Mouse (Mus musculus) left cerebral cortex, adult 18-20 months (tissue): ENCODE data around the gene Casc3. TPM values are rescaled to one million over a fixed set of nuclear protein-coding genes. Genes with fewer than 3 reads are reported as not detected.
A peak's percentile ranks its signal among the peaks of the same experiment; 100 is the strongest.

Experiments
- DNase-seq, 2 experiments: peaks; one replicate each; pipeline ENCODE4 v3.0.0; 2021 to 2022; ENCODE audit warnings: low spot score in 2 of 2, mixed read lengths in 1 of 2
- total RNA-seq, 2 experiments: library from RNA; stranded (reverse); gene quantifications; 2 replicates each; pipeline ENCODE4 v1.2.3; 2021

The Casc3 gene
- total RNA-seq, 2 experiments from 2014 or later, result 53.0 to 57.3 TPM

DNA sequence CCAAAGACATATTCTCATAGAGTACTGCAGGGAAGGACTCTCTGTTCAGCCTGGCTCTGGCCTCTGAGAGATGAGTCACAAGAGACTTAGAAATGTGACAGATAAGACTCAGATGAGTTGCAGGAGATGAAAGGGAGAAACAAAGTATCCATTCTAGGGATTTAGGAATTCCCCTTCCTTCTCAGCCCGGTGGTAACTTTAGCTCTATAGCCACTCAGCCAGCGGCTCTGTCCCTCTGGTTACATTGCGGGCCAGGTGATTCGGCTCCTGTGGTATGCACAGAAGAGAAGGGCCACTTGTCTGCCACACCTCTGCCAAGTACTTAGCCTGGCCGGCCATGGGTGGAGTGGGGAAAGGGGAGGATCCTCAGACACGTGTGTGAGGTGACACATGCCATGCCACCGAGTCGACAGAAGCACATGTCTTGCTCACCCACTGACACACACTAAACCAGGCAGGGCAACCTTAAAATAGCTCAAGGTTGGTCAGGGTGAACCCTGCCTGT is 32.0 kb upstream of the Casc3 start:
- no peak for DNase-seq

DNA sequence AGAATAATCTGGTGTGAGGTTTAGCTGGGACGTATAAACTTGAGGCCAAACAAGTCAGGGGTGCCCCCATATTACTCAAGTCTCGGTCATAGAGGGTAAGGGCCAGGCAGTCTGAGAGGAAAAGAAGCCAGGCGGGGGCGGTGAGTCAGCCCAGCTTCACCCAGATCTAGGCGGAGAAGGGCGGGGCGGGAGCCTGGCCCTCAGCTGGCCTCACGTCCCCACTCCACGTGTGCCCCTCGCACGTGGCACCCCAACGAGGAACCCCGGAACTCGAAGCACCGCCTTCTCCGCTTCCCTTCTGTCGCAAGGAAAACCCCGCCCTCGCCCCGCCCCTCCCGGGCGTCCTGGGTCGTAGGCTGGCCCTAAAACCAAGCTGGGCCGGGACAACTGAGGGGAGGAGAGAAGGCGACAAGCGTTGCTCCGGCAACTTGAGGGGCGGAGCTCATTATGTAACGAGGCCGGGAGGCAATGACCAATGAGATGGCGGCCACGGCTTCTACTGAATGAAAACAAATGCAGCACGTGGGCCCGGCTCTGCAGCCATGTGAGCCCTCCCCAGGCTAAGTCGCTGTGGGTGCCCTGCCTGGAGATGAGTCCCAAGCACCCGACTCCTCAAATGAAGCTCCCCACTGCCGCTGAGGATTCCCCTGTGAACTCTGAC is 30.9 kb upstream of the Casc3 start:
- DNase-seq, result peak; percentile 99

DNA sequence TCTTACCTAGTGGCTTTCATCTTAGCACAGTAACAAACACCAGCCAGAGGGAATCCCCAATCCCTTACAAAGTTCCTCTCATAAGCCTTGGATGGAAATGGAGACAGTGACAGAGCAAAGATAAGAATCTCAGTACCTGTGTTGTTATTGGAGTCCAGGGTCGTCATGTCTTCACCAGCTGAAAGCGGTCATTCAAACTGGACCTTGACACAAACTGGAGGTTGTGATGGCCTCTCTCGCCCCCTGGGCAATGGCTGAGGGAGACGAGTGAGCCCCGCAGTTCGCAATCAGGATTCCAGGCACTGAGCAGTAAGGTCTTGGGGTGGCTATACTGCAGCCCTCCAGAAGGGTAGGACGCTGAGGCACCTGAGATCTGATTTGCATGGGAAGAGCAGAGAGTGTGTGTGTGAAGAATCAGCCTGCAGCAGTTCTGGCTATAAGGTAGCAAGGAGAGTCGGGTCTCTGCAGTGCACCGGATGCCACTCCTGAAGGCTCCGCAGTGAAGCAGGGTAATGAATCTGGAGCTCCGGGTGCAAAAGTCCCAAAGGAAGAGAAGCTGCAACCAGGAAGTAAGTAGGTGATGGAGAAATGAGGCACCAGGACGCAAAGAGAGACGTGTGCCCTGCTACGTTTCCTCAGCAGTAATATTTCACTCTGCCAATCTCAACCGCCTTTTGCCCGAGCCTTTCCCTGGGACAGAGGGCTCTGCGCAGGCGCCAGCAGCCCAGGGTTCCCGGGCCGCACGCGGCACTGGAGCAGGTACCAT is 29.9 kb upstream of the Casc3 start, which contains the start of gene Nr1d1:
TSS of gene Nr1d1 (minus strand) at position 752 of the 766 bp plus-strand sequence.
- DNase-seq, result no peak

DNA sequence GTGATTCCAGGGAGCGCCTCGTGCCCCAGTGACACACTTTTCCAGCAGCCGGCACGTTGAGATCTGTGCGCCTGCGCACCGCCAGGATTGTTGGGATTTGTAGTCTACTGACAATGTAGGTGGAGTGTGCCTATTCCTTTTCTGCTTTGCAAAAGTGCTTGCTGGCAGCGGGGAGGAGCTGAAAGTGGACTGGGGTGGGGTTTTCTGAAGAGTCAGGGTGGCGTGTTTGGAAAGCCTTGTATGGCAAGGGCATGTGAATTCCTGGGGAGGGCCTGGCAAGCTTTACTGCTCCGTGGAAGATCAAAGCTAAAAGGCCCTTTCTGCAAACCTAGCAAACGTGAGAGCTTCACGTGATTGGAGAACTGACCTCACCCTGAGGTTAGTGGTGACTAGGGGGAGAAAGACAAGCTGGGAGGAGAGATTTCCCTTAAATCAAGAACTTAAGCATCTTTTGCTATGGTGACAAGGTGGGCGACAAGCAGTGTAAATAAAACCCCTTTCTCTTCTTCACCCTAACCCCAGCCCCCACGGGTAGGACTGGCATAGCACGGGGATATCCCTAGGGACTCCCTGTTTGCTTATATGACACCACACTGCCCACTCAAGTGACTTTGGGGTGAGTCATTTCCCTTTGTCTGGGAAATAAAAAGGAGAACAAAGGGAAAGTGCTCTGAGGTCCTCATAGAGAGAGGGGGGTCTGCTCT is 29.2 kb upstream of the Casc3 start:
- peak; percentile 100 for DNase-seq

DNA sequence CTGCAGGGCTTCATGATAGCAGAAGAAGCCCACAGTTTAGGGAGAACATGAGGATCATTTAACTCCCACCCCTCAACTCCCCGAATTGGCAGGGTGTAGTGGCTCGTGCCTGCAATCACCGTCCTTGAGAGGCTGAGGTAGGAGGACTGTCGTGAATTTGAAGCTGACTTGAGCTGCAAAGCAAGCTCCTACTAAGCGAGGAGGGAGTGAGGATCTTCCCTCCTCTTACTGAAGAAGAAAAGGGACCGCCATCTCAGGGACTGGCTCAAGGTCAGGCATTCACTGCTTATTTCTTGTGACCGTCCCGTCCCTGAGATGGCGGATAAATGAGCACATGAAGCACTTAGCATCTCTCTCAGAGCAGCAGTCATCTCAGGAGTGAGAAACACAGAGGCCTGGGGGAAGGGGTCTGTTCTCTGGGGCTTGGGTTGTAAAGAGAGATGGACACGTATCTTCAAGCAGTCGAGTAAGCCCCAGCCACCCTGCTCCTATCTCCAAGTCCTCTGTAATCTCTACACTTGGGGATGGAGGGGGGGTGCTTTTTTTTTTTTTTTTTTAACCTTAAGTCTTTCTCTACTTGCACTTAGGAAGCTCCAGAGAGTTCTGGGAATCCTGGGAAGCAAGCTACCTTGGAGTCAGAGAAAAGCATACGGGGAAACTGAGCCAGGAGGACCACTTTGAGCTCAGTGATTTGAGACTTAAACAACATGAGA is 28.5 kb upstream of the Casc3 start:
- no peak for DNase-seq

DNA sequence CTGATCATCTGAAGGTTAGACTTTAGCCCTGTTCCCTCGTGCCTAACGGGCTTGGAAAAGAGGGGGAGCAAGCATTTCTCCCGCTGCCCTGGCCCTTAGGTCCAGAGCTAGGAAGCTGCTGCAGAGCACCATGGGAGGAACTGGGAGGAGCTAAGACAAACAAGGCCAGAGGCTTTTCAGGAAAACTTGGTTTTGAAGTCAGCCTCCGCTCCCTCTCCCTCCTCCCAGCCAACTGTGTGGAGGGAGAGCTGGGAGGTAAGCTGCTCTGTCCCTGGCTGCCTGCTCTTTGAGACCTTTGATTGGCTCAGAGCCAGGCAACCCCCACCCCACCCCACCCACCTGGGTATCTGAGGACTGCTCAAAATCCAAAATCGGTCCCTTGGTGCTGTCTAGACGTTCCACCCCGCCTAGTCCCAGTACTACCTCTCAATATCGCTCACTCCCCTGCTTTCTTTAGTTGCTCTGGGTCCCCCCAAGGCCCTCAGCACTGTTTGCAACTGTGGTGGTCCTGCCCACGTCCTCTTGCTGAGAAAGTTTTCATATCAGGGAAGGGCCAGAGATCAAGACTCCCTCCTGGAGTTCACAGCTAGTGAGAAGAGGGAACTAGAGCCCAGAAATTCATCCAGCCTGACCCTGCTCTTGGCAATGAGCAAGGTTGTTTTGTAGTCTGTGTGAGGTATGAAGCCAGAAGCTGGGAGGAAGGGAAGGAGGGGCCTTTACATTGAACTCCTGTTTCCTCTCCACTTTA is 27.7 kb upstream of the Casc3 start:
- no peak for DNase-seq

DNA sequence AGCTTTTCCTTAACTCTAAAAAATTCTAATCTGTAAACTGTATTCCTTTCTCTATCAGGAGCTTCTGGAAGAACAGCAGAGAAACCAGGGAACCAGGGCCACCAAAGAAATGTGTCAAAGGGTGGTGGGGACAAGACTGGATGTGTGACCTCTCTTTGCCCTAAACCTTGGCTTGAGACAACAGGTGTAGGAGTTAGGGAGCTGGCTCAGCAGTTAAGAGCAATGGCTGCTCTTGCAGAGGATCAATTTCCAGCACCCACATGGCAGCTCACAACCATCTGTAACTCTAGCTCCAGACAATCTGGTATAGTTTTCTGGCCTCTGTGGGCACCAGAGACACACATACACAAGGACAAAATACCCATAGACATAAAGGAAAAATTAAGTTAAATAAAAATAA is 26.8 kb upstream of the Casc3 start:
- DNase-seq, result no peak

DNA sequence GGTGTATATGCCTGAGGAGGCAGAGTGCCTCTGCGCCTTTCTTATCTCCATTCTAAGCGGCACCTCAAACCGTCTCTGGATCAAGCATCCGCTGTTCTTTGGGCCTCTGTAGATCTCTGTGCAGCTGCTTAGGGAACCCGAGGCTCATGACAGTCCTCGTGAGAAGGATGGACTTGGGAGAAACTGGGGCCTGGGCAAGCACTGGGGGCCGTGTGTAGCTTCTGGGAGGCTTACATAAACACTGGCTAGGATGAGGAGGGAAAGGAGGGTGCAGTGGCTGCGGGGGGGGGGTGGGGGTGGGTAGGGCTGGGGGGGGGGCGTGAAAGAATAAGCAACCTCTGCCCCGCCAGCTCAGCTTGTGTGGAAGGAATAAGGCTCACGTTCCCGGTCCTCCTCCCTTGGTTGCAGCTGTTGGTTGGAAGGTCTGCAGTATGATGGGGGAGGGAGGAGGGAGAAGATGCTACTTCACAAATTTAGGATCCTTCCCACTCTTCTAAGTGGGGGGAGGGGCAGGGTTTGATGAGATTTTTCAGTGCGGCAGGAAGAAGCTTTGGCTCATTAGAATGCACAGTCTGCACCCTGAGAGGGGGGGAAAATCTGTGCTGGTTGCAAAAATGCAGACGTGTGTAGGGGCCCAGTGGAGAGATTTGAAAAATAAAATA is 22.7 kb upstream of the Casc3 start:
- peak; percentile 73 to 83 for DNase-seq

DNA sequence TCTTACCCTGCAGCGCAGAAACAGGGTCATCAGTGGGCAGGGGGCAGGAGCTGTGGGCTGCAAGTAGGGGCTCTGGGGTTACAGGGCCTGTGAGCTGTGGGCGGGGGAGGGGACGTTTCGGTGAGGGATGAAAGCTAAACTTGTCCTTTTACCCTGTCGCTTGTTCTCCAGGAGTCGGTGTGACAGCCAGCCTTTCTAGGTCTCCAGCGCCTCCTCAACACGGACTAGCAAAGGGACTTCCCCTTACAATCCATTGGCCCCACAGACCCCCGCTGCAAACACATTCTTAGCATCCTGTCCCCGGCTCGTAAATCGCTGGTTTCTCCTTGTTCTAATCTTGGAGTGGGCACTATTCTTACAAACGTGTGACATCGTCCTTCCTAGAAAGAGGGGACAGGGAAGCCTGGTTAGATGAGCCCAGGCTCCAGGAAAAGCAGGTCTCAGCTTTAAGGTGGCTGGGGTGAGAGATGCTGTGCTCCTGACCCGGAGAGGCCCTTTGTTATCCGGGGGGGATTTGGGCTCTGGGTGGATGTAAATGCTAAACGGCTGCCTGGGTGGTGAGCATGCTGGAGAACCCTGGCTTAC is 22.0 kb upstream of the Casc3 start:
- no peak for DNase-seq

DNA sequence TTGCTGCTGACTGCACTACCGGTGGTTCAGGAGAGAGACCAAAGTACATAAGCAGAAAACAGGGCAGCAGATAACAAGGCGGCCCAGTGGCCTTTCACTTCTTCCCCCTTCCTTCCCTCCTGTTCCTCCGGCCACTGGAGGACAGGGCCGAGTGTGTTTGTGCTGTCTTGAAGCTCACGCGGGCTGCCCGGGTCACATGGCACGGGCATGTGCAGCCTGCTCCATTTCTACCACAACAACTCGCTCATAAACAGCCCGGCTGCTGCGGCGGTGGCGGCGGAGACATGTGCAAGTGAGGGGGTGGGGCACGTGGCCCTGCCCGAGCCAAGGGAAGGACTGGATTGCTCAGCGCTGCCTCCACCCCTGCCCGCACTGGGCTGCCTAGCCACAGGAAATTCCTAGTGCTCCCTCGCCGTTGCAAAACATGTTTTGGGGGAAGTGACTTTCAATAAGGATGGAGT is 21.4 kb upstream of the Casc3 start:
- DNase-seq, result peak; percentile 97 to 99

DNA sequence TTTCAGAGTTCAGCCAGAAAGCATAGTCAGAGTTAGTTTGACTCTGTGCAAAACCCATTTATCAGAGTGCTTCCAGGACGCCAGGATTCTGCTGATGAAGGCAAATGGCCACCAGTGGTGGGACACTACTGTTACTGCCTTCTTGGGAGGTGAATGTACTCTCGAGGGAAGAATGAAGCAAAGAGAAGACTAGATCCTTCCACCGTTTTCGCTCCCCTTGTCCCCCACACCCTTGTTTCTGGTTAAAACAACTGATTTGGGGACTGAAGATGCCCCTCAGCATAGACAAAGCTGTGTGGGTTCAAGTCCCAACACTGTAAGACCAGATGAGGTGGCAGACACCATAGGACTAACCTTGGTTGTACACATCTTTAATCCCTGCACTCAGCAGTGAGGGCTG is 20.6 kb upstream of the Casc3 start:
- DNase-seq, result no peak

DNA sequence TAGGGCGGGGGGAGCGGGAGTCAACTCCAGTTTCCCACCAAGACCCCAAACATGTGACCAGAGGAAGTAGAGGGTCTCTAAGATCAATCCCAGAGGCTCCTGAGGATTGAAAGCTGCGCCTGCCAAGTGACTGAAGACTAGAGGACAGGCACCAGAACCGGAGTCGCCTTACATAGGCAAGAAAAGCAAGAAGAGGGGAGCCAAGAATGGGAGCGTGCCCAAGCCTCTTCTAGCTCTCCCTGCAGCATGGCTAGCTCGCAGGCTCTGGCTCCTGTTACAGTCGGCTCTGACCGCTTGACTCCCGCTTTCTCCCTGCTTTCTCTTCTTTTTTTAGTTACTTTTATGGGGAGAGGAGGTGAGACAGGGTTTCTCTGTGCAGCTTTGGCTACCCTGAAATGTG is 19.5 kb upstream of the Casc3 start:
- DNase-seq, result no peak

DNA sequence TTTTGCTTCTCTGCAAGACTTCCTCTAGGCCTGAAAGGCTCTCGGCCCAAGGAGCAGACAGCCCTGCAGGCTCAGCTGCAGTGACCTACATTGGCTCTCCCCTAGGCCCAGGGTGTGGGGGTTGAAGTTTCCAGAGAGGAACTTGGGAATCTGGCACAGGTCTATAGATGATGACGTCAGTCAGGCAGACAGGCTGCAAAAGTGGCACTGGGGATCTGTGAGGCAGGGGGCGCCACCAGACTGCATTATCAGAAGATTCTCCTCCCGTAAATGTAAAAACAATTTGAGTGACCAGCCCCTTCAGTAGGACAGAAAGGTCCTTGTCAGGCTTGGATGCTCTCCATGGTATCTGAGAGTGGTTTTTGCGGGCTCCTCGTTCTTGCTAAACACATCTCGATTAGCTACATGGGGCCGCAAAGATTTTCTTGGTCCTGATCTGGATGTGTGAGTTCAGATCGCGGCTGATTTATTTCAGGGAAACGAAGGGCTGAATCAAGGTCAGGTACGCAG is 18.9 kb upstream of the Casc3 start:
- DNase-seq, result peak; percentile 77 to 79

DNA sequence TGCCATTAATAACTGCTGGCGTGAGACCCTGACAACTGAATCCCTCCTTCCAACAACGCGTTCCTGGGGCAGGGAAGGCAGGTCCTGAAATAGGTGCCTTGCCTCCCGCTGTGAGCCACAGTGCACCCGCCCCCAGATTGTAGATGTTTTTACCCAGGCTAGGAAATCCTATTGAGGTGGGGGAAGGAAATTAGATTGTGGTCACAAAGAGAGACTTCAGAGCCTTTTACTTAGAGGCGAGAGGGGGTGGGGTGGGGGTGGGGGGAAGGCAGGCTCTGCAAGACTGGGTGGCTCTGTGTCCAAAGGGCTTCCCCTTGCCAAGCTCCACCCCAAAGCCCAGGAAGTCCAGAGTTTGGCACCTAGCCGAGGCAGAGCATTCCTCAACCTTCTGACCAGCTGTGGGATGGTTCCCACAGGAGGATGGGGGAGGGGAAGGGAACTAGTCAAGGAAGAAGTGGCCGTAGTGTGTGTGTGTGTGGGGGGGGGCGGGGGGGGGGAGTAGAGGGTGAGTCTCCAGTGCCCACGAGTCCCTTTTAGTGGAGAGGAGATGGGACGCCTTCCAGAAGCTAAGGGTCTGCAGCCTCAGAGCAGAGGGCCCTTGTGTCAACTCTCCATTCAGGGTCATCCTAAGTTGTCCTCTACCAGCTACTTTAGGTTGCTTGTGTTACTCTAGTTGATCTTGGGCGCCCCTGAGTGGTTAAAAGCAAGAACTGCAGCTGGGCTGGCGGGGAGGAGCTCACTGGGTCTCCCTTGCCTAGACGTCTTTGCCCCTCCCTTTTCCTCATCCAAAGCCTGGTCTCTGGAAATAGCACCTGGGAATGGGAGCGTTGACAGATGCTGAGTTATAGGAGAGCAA is 18.1 kb upstream of the Casc3 start:
- peak; percentile 94 to 95 for DNase-seq

DNA sequence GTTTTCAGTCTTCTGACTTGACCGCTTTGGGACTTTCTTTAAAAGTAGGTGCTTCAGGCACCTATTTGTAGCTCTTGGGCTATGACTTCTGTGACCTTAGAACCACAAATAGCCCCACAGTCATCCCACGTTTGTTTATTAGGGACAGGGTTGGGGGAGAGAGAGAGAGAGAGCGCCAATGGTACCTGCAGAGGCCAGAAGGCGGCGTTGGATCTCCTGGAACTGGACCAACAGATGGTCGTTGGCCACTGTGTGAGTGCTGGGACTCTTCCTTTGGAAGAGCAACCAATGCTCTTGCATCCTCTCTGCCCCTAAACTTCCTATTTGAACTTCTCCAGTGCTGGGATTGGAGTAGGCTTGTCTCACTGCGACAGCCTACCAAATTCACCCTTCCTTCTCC is 17.5 kb upstream of the Casc3 start:
- DNase-seq, result no peak

DNA sequence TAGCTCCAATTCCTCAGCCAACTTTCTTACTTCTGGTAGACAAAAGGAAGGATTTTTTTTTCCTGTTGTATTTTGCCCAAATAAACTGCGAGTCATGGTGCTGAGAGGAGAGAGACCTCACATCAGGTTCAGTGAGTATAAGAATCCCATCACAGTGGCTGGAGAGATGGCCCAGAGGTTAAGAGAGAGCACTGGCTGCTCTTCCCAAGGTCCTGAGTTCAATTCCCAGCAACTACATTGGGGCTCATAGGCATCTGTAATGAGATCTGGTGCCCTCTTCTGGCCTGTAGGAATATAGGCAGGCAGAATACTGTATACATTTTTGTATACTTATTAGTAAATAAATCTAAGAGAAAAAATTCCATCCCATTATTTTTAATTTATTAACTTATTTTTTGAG is 17.0 kb upstream of the Casc3 start:
- DNase-seq, result no peak

DNA sequence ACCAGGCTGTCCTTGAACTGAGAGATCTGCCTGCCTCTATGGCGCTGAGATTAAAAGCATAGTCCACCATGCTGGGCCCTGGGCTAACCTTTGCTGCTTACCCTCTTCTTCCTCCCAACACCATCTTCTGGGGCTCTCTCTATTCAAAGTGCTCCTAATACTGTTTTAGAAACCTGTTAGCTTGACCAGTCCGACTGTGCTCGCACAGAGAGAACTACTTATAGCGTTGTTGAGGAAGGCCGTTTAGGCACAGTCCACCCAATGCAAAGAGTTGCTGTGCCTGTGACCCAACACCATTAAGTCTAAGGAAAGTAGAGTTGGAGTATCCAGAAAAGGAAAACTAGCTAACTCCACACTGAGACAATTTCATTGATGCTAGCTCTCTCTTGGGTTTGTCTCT is 16.6 kb upstream of the Casc3 start:
- no peak for DNase-seq

DNA sequence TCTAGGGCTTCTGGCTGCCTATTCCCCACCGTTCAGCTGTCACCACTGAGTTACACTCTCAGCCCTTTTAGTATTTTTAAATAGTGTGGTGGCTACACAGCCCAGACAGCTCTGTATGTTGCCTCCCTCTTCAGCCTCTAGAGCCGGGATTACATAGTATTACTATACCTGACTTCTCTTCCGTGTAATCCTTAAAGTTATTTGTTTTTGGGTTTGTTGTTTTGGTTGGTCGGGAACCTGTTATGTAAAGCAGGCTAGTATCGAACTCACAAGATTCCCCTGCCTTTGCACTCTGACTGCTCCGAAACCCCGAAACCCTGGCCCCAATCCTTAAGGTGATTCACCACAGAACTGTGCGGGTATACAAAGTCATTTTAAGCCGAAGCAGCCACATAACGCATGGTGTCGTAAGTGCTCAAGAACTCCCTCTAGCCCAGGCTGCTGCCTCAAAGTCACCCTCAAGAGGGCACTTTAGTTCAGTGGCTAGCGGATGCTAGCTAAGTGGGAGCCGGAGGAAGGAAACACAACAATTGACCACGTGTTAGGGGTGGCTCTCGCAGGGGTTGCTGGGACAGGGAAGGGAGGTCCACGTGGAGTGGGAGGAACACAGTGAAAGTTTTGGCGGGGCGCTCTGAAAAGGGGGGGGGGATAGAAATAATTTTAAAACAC is 16.0 kb upstream of the Casc3 start:
- peak; percentile 87 to 88 for DNase-seq
